Mouse (Mus musculus) MEL (cell line): ENCODE results near the gene Maip1.

Source experiments
- EP300 ChIP-seq, 2 experiments: IDR thresholded peaks; 2 replicates each; pipeline ENCODE4 v1.6.1; 2011; ENCODE audit warnings: improper control_type of control experiment in 2 of 2, low read length in 2 of 2, low read depth in 1 of 2, mild to moderate bottlenecking in 1 of 2
- HCFC1 ChIP-seq: IDR thresholded peaks from 2 replicates; pipeline ENCODE4 v1.6.1; 2012; ENCODE audit warnings: low read depth, mild to moderate bottlenecking, inconsistent platforms, low read length, improper control_type of control experiment, moderate library complexity
- MXI1 ChIP-seq: IDR thresholded peaks from 2 replicates; pipeline ENCODE4 v1.6.1; 2011; ENCODE audit warnings: mild to moderate bottlenecking, low read depth, low read length, improper control_type of control experiment
- TAL1 ChIP-seq: IDR thresholded peaks from 2 replicates; pipeline ENCODE4 v1.6.1; 2012; ENCODE audit warnings: mild to moderate bottlenecking, inconsistent platforms, low read length, moderate library complexity, mixed read lengths

DNA sequence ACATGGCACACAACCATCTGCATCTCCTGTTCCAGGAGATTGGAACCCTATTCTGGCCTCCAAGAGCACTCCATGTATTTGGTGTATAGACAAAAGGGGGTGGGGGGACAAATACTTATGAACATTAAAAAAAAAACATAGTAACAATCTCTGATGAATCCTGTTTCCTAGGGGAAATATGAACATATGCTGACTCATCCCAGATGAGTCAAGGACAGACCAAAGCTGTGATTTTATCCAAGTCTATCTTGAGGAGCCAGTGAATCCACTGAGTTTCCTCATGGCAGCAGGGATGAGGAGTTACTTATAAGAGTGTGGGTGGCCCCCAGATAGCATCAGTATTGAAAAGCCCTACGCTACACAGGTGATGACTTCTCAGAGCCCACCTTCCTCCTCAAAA lies 44.1 kb downstream of the Maip1 start:
- TF ChIP-seq HCFC1 (no peak), MXI1 (no peak), EP300 (IDR thresholded peaks at IDR 0.05; ENCODE audit: low read depth in 1 of 2, low read length in 2 of 2) (no peak), TAL1 (no peak)
